17 mouse cellular contexts compared by ENCODE assay signal in the genomic region with DNA sequence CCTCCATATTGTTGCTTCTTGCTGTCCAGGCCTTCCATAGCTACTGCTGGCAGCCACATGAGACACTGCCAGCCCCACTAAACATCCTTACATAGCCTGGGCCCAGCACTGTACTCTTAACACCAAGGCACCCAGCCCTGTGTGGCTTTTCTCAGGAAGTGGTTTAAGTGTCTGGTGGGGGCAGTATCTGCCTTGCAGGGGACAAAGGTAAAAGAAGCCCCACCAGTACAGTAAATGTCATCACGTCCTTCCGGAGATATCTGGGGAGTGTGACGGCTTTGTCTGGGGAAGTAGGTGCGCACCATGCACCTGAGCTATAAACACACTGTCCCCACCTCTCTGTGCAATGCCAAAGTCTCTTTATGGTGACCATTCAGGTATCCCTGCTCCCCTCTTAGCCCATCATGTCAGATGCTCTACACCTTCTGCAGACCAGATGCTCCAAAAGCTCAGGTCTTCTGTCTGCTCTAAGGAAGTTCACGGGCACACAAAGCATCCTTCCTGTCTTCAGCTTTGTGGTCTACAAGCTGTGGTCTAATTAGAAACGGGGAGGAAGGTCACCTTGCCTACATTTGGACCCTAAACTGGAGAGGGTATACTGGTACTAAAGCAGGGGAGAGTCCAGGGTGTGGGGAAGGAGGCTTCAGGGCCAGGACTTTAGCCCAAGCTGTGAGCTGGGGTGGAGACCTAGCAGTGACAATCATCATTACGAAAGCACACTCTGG. TPM values are rescaled to one million over a fixed set of nuclear protein-coding genes. Genes with fewer than 3 reads are reported as not detected.
A peak's percentile ranks its signal among the peaks of the same experiment; 100 is the strongest.
DNase-seq lines count a peak whose midpoint lies in the region; ATAC-seq and TF ChIP-seq lines count a peak whose summit lies in the region.
"Had no signal": no experiment of that assay in that cellular context is flagged by ENCODE, and none has a peak within 500 bp of the region (broad histone marks: within the 10 kb centered on the region; RNA-seq: fewer than 3 reads in every experiment).

No protein-coding gene starts in this region.

- no peak overlapping the region for H3K4me2 ChIP-seq in forebrain, embryonic 16.5 days (ENCODE audit: low read length)
- H3K4me2 ChIP-seq: embryonic facial prominence, embryonic 15.5 days; forebrain, embryonic 12.5 days; heart, embryonic 13.5 days; hindbrain, embryonic 15.5 days; limb, embryonic 12.5 days had no signal

- DNase-seq in B cell, adult 2 months = peak; percentile 66 to 67
- peak; percentile 70 for DNase-seq in CD4-positive, CD25-positive, alpha-beta regulatory T cell, adult 2 months (ENCODE audit: low read depth, low spot score)
- no peak for DNase-seq in cerebellum, adult 9-11 months
- DNase-seq in frontal cortex, postnatal 25 days (ENCODE audit: low spot score in 2 of 2) = no peak
- DNase-seq: adrenal gland, postnatal 25 days; gastrocnemius, postnatal 14 days; layer of hippocampus, postnatal 36 days had no signal

- peak; percentile 41; the same call in 1 of the 2 replicates for ATAC-seq in granulocyte monocyte progenitor cell, adult 5-6 weeks (replicated peaks; ENCODE audit: poor library complexity, severe bottlenecking)
- ATAC-seq in forebrain, embryonic 16.5 days = no peak

- H3K4me1 ChIP-seq in small intestine, adult 2 months (ENCODE audit: control insufficient read depth, insufficient read depth, insufficient read length, low read length) = peaks cover 22% of the 10 kb centered on the region
- peaks cover 15% of the 10 kb centered on the region; the same call in 1 of the 2 replicates for H3K4me1 ChIP-seq in forebrain, embryonic 16.5 days (replicated peaks; ENCODE audit: control insufficient read depth, insufficient read depth, low read length)
- H3K4me1 ChIP-seq: embryonic facial prominence, embryonic 15.5 days; hindbrain, embryonic 15.5 days; limb, embryonic 12.5 days had no signal

- no peaks in the 10 kb centered on the region for H3K27me3 ChIP-seq in small intestine, adult 2 months (ENCODE audit: control insufficient read depth, insufficient read depth, low read length)
- no peaks in the 10 kb centered on the region for H3K27me3 ChIP-seq in forebrain, embryonic 16.5 days (replicated peaks; ENCODE audit: control insufficient read depth, insufficient read depth, low read length)
- H3K27me3 ChIP-seq: embryonic facial prominence, embryonic 15.5 days; forebrain, embryonic 12.5 days; heart, embryonic 13.5 days; hindbrain, embryonic 15.5 days; limb, embryonic 12.5 days; megakaryocyte, embryonic 14.5 days had no signal

- H3K36me3 ChIP-seq in small intestine, adult 2 months (ENCODE audit: control insufficient read depth, insufficient read depth, low read length) = no peaks in the 10 kb centered on the region; the same call in none of the 2 replicates
- no peaks in the 10 kb centered on the region for H3K36me3 ChIP-seq in forebrain, embryonic 16.5 days (ENCODE audit: control insufficient read depth, insufficient read depth)
- H3K36me3 ChIP-seq: embryonic facial prominence, embryonic 15.5 days; forebrain, embryonic 12.5 days; G1E; heart, embryonic 13.5 days; hindbrain, embryonic 15.5 days; limb, embryonic 12.5 days had no signal

- peak overlapping the region; percentile 57 for H3K27ac ChIP-seq in small intestine, adult 2 months (ENCODE audit: insufficient read depth, low read depth, low read length)
- no peak overlapping the region for H3K27ac ChIP-seq in forebrain, embryonic 16.5 days (ENCODE audit: low read length)
- H3K27ac ChIP-seq: embryonic facial prominence, embryonic 15.5 days; forebrain, embryonic 12.5 days; heart, embryonic 13.5 days; hindbrain, embryonic 15.5 days; limb, embryonic 12.5 days had no signal

- WGBS in small intestine, adult 2 months = 85% methylated on average over 7 of the region's 7 CpGs
- 94% methylated on average over 7 of the region's 7 CpGs for WGBS in forebrain, embryonic 16.5 days

- no peak for TF ChIP-seq CTCF in small intestine, adult 2 months (IDR thresholded peaks at IDR 0.05; ENCODE audit: extremely low read depth, insufficient read length, insufficient replicate concordance, low read depth, low read length)

- no peak overlapping the region for H3K9ac ChIP-seq in forebrain, embryonic 16.5 days (replicated peaks; ENCODE audit: low read depth, low read length)
- H3K9ac ChIP-seq: embryonic facial prominence, embryonic 15.5 days; forebrain, embryonic 12.5 days; heart, embryonic 13.5 days; hindbrain, embryonic 15.5 days; limb, embryonic 12.5 days had no signal

- no peak for TF ChIP-seq POLR2A in small intestine, adult 2 months (IDR thresholded peaks at IDR 0.05; ENCODE audit: low read depth, low read length)

- H3K4me3 ChIP-seq in small intestine, adult 2 months (ENCODE audit: low read depth, low read length) = no peak overlapping the region
- no peak overlapping the region for H3K4me3 ChIP-seq in forebrain, embryonic 16.5 days (replicated peaks; ENCODE audit: low read length)
- H3K4me3 ChIP-seq: embryonic facial prominence, embryonic 15.5 days; forebrain, embryonic 12.5 days; heart, embryonic 13.5 days; hindbrain, embryonic 15.5 days; limb, embryonic 12.5 days; megakaryocyte, embryonic 14.5 days had no signal

- no peaks in the 10 kb centered on the region for H3K9me3 ChIP-seq in forebrain, embryonic 16.5 days (ENCODE audit: control insufficient read depth, low read length)
- H3K9me3 ChIP-seq: embryonic facial prominence, embryonic 15.5 days; forebrain, embryonic 12.5 days; heart, embryonic 13.5 days; hindbrain, embryonic 15.5 days; limb, embryonic 12.5 days; megakaryocyte, embryonic 14.5 days had no signal

RNA-seq across cellular contexts. Expression of a gene that starts 26.9 kb away (rescaled TPM):
- 19.1 and 22.0 TPM in 2 replicates for total RNA-seq in granulocyte monocyte progenitor cell, adult 5-6 weeks (2014; fragmentation: Nextera tagmentation)
- 29.8 and 45.2 TPM in 2 replicates for total RNA-seq in granulocyte monocyte progenitor cell, adult 5-6 weeks (2017)
- polyA plus RNA-seq in small intestine, adult 2 months (2012; rRNA removed) = 9.6 and 16.1 TPM in 2 replicates
- polyA plus RNA-seq in forebrain, embryonic 16.5 days (2015; fragmentation: Nextera tagmentation; extraction: Ambion mirVana) = 14.6 and 14.7 TPM in 2 replicates

Comparison
In these comparisons a context has a peak if more than half of its experiments do, and no peak if none do; other contexts are left out.
1. DNase-seq: peak in B cell, adult 2 months (2 of 2) and CD4-positive, CD25-positive, alpha-beta regulatory T cell, adult 2 months (single experiment); none in cerebellum, adult 9-11 months (single experiment) and frontal cortex, postnatal 25 days (0 of 2).